Mouse (Mus musculus): ENCODE measurements at regions not wholly inside any gene's neighbourhood (a gene's known extent, or its start where the extent isn't known, plus 50 kb on each side); places are given as distances from the start of the nearest gene placed in this dataset.

GRCm38 (mm10) chr10:46059285-46059684, 481.7 kb downstream of the Hace1 start:
- DNase-seq, result no peak
- 80% methylated on average over 3 of the region's 3 CpGs for WGBS
- Histone ChIP-seq H3K27me3 (ENCODE audit: control insufficient read depth, insufficient read depth, low read length) (no peaks in the 10 kb centered on the region), H3K4me1 (replicated peaks; ENCODE audit: control insufficient read depth, insufficient read depth, low read length) (no peaks in the 10 kb centered on the region), H3K27ac (ENCODE audit: control insufficient read depth, insufficient read depth, low read length) (no peak overlapping the region), H3K4me3 (ENCODE audit: control insufficient read depth, insufficient read depth, low read length) (no peak overlapping the region), H3K36me3 (ENCODE audit: control insufficient read depth, insufficient read depth, low read length) (no peaks in the 10 kb centered on the region)
- TF ChIP-seq CTCF (IDR thresholded peaks at IDR 0.05; ENCODE audit: borderline replicate concordance, control insufficient read depth, extremely low read depth, insufficient read depth, low read length, poor library complexity), result no peak
- no peak for TF ChIP-seq POLR2A (IDR thresholded peaks at IDR 0.05; ENCODE audit: control insufficient read depth, extremely low read depth, insufficient read depth, low read length, poor library complexity)

GRCm38 (mm10) chr10:46063831-46064230, 486.2 kb downstream of the Hace1 start:
- Histone ChIP-seq H3K4me1 (replicated peaks; ENCODE audit: control insufficient read depth, insufficient read depth, low read length) (no peaks in the 10 kb centered on the region), H3K27ac (ENCODE audit: control insufficient read depth, insufficient read depth, low read length) (no peak overlapping the region), H3K27me3 (ENCODE audit: control insufficient read depth, insufficient read depth, low read length) (no peaks in the 10 kb centered on the region), H3K36me3 (ENCODE audit: control insufficient read depth, insufficient read depth, low read length) (no peaks in the 10 kb centered on the region), H3K4me3 (ENCODE audit: control insufficient read depth, insufficient read depth, low read length) (no peak overlapping the region)
- TF ChIP-seq POLR2A (IDR thresholded peaks at IDR 0.05; ENCODE audit: control insufficient read depth, extremely low read depth, insufficient read depth, low read length, poor library complexity) (no peak), CTCF (IDR thresholded peaks at IDR 0.05; ENCODE audit: borderline replicate concordance, control insufficient read depth, extremely low read depth, insufficient read depth, low read length, poor library complexity) (no peak)
- DNase-seq, result no peak
- WGBS, result 66% methylated on average over 4 of the region's 4 CpGs

- WGBS, result 94% methylated on average over 3 of the region's 3 CpGs
Observed at GRCm38 (mm10) chr10:46070766-46071165, 493.1 kb downstream of the Hace1 start.

GRCm38 (mm10) chr10:46071220-46071619, 493.6 kb downstream of the Hace1 start:
- Histone ChIP-seq H3K36me3 (ENCODE audit: control insufficient read depth, insufficient read depth, low read length) (no peaks in the 10 kb centered on the region), H3K27ac (ENCODE audit: control insufficient read depth, insufficient read depth, low read length) (no peak overlapping the region), H3K27me3 (ENCODE audit: control insufficient read depth, insufficient read depth, low read length) (no peaks in the 10 kb centered on the region), H3K4me1 (replicated peaks; ENCODE audit: control insufficient read depth, insufficient read depth, low read length) (no peaks in the 10 kb centered on the region), H3K4me3 (ENCODE audit: control insufficient read depth, insufficient read depth, low read length) (no peak overlapping the region)
- no peak for DNase-seq
- WGBS, result 82% methylated on average over 8 of the region's 8 CpGs
- TF ChIP-seq POLR2A (IDR thresholded peaks at IDR 0.05; ENCODE audit: control insufficient read depth, extremely low read depth, insufficient read depth, low read length, poor library complexity) (no peak), CTCF (IDR thresholded peaks at IDR 0.05; ENCODE audit: borderline replicate concordance, control insufficient read depth, extremely low read depth, insufficient read depth, low read length, poor library complexity) (no peak)

More at GRCm38 (mm10) chr10:46070766-46071165, 493.1 kb downstream of the Hace1 start:
- Histone ChIP-seq H3K27me3 (ENCODE audit: control insufficient read depth, insufficient read depth, low read length) (no peaks in the 10 kb centered on the region), H3K4me1 (replicated peaks; ENCODE audit: control insufficient read depth, insufficient read depth, low read length) (no peaks in the 10 kb centered on the region), H3K4me3 (ENCODE audit: control insufficient read depth, insufficient read depth, low read length) (no peak overlapping the region), H3K36me3 (ENCODE audit: control insufficient read depth, insufficient read depth, low read length) (no peaks in the 10 kb centered on the region), H3K27ac (ENCODE audit: control insufficient read depth, insufficient read depth, low read length) (no peak overlapping the region)
- DNase-seq, result no peak
- no peak for TF ChIP-seq POLR2A (IDR thresholded peaks at IDR 0.05; ENCODE audit: control insufficient read depth, extremely low read depth, insufficient read depth, low read length, poor library complexity)
- TF ChIP-seq CTCF (IDR thresholded peaks at IDR 0.05; ENCODE audit: borderline replicate concordance, control insufficient read depth, extremely low read depth, insufficient read depth, low read length, poor library complexity), result no peak

DNA sequence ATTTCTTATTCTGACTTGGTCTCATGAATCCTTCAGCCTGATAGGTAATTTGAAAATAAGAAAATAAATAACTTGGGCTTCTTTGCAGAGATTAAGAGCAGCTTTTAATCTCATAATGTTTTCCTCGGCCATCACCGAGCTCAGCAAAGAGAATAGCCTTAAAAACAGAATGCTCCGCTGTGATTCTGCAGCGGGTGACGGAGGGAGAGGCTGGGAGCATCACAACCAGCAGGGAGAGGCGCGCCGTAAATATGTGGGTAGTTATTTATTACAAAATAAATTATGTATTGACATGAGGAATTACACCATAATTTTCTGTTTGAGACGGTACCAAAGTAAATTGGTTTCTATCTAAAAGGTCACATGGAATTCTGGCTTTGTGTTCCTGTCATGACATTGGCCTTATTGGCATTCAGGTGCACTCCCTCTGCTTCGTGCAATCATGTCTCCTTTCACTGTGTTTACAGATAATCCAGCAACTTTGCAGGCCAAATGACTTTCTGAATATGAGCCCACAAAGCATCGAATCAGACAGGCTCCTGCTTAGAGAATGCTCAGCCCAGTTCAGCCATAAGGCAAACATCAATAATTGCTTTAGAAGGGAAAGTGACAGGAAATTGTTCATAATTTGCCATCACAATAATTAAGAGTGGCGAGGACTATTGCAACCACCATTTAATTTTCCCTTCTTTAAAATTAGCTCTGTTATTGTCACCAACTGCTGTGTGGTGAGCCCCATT, 494.4 kb downstream of the Hace1 start:
- 92% methylated on average over 12 of the region's 12 CpGs for WGBS
- TF ChIP-seq CTCF (IDR thresholded peaks at IDR 0.05; ENCODE audit: borderline replicate concordance, control insufficient read depth, extremely low read depth, insufficient read depth, low read length, poor library complexity), result no peak
- no peaks in the 10 kb centered on the region for H3K27me3 ChIP-seq (ENCODE audit: control insufficient read depth, insufficient read depth, low read length)

DNA sequence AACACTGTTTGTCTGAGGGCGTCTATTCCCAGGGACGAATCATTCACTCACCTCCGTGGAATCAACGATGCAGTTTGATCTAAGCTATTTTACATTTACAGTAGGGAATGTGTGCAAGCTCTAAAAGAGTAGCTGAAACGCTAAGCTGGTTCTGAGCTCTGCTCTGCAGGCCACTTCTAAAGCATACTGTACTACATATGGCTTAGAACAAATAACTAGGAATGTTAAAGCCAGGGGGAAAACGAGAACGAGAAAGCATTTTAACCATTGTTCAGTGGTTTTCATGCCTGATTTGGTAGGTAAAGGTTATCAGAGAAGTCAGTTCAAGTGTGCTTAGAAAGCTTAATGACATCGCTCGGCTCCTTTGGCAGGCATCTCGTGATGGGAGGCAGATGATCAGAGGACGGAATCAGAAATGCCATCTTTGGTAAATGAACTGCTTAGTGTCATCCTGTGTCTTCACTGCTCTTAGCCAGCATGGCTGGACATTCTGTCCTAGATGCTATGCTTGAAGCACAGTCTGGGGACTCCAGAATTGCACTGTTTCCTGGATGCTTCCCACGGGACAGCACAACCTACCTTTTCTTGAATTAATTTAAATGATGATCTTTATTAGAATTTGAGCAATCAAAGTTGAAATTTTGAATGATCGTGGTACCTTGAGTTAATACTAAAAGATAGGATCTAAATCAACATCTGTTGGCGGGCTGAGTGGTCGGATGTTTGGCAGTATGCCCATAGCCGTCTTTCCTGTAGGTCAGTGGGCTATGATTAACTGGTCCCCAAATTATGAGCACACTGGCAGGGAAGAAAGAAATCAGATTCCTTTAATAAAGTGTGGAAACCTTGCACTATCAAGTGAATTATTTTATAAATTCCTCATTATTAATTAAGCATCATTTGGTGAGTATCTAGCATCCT, 495.2 kb downstream of the Hace1 start:
- Histone ChIP-seq H3K27ac (ENCODE audit: control insufficient read depth, insufficient read depth, low read length) (no peak overlapping the region), H3K4me1 (replicated peaks; ENCODE audit: control insufficient read depth, insufficient read depth, low read length) (no peaks in the 10 kb centered on the region), H3K4me3 (ENCODE audit: control insufficient read depth, insufficient read depth, low read length) (no peak overlapping the region), H3K36me3 (ENCODE audit: control insufficient read depth, insufficient read depth, low read length) (no peaks in the 10 kb centered on the region), H3K27me3 (ENCODE audit: control insufficient read depth, insufficient read depth, low read length) (no peaks in the 10 kb centered on the region)
- TF ChIP-seq CTCF (IDR thresholded peaks at IDR 0.05; ENCODE audit: borderline replicate concordance, control insufficient read depth, extremely low read depth, insufficient read depth, low read length, poor library complexity) (no peak), POLR2A (IDR thresholded peaks at IDR 0.05; ENCODE audit: control insufficient read depth, extremely low read depth, insufficient read depth, low read length, poor library complexity) (no peak)
- no peak for DNase-seq
- 87% methylated on average over 16 of the region's 16 CpGs for WGBS

More for the DNA sequence above, 494.4 kb downstream of the Hace1 start:
- DNase-seq, result no peak
- H3K36me3 ChIP-seq (ENCODE audit: control insufficient read depth, insufficient read depth, low read length), result no peaks in the 10 kb centered on the region
- H3K4me3 ChIP-seq (ENCODE audit: control insufficient read depth, insufficient read depth, low read length), result no peak overlapping the region
- no peak overlapping the region for H3K27ac ChIP-seq (ENCODE audit: control insufficient read depth, insufficient read depth, low read length)
- no peaks in the 10 kb centered on the region for H3K4me1 ChIP-seq (replicated peaks; ENCODE audit: control insufficient read depth, insufficient read depth, low read length)
